Mouse (Mus musculus) MEL (cell line): ENCODE data around the gene Olfr1168. TPM values are rescaled to one million over a fixed set of nuclear protein-coding genes. Genes with fewer than 3 reads are reported as not detected.
"Not testable (repeated sequence)": the region's sequence is repeated elsewhere in the genome, so short reads cannot be mapped to it uniquely, and the experiment has no call there.

ENCODE experiments used
- DNase-seq: peaks from one replicate; pipeline ENCODE4 v3.0.0; 2011; ENCODE audit warnings: low read depth, low spot score
- H3K27ac ChIP-seq: 2 replicates; pipeline ENCODE4 v1.5.1; 2012; ENCODE audit warnings: low read depth, mild to moderate bottlenecking, control low read depth, low read length, moderate library complexity; ENCODE audit not compliant: control insufficient read depth
- H3K27me3 ChIP-seq, 2 experiments: fragments of 150-350 bp in 1 of 2; sonication (generic) in 1 of 2; 2 replicates each; pipeline ENCODE4 v1.6.1; 2012; ENCODE audit warnings: low read length in 2 of 2, mild to moderate bottlenecking in 2 of 2, improper control_type of control experiment in 1 of 2, moderate library complexity in 1 of 2; ENCODE audit not compliant: insufficient read depth in 2 of 2, control insufficient read depth in 1 of 2
- H3K36me3 ChIP-seq, 2 experiments: 2 replicates each; pipeline ENCODE4 v1.6.1; 2012 to 2014; ENCODE audit warnings: low read length in 2 of 2, improper control_type of control experiment in 1 of 2, inconsistent platforms in 1 of 2, mild to moderate bottlenecking in 1 of 2; ENCODE audit not compliant: insufficient read depth in 2 of 2, control insufficient read depth in 1 of 2
- H3K4me1 ChIP-seq, 2 experiments: fragments of 150-350 bp in 1 of 2; sonication (generic) in 1 of 2; 2 replicates each; pipeline ENCODE4 v1.6.1; 2012; ENCODE audit warnings: low read length in 2 of 2, improper control_type of control experiment in 1 of 2, mild to moderate bottlenecking in 1 of 2; ENCODE audit not compliant: insufficient read depth in 2 of 2, control insufficient read depth in 1 of 2
- H3K4me3 ChIP-seq, 2 experiments: fragments of 150-350 bp in 1 of 2; sonication (generic) in 1 of 2; 2 replicates each; pipeline ENCODE4 v1.5.1; 2012; ENCODE audit warnings: low read depth in 2 of 2, low read length in 2 of 2, mild to moderate bottlenecking in 2 of 2, moderate library complexity in 2 of 2, control low read depth in 1 of 2, improper control_type of control experiment in 1 of 2; ENCODE audit not compliant: control insufficient read depth in 1 of 2, insufficient read depth in 1 of 2
- H3K79me2 ChIP-seq: 2 replicates; pipeline ENCODE4 v1.6.1; 2012; ENCODE audit warnings: mild to moderate bottlenecking, low read length, moderate library complexity; ENCODE audit not compliant: control insufficient read depth, poor library complexity, insufficient read depth
- H3K9ac ChIP-seq: 2 replicates; pipeline ENCODE4 v1.6.1; 2012; ENCODE audit warnings: low read depth, mild to moderate bottlenecking, control low read depth, low read length, moderate library complexity; ENCODE audit not compliant: control insufficient read depth, poor library complexity, severe bottlenecking
- H3K9me3 ChIP-seq: fragments of 150-350 bp; sonication (generic); replicated peaks from 2 replicates; pipeline ENCODE4 v1.6.1; 2012; ENCODE audit warnings: mild to moderate bottlenecking, low read length, improper control_type of control experiment, moderate library complexity; ENCODE audit not compliant: insufficient read depth
- CHD2 ChIP-seq: IDR thresholded peaks from 2 replicates; pipeline ENCODE4 v1.6.1; 2011; ENCODE audit warnings: low read length, improper control_type of control experiment
- ELF1 ChIP-seq: IDR thresholded peaks from 2 replicates; pipeline ENCODE4 v1.6.1; 2014; ENCODE audit warnings: low read depth, mild to moderate bottlenecking, inconsistent platforms, low read length, improper control_type of control experiment, moderate library complexity
- ETS1 ChIP-seq: IDR thresholded peaks from 2 replicates; pipeline ENCODE4 v1.6.1; 2012; ENCODE audit warnings: low read depth, mild to moderate bottlenecking, inconsistent platforms, low read length, improper control_type of control experiment, moderate library complexity
- GATA1 ChIP-seq: IDR thresholded peaks from 2 replicates; pipeline ENCODE4 v1.6.1; 2011; ENCODE audit warnings: low read depth, low read length, improper control_type of control experiment
- MAX ChIP-seq: IDR thresholded peaks from 2 replicates; pipeline ENCODE4 v1.6.1; 2011; ENCODE audit warnings: low read length, improper control_type of control experiment
- MEF2A ChIP-seq: IDR thresholded peaks from 2 replicates; pipeline ENCODE4 v1.6.1; 2014; ENCODE audit warnings: low read depth, mild to moderate bottlenecking, inconsistent platforms, low read length, improper control_type of control experiment; ENCODE audit not compliant: poor library complexity, insufficient replicate concordance, severe bottlenecking; ENCODE audit errors: extremely low read depth
- MXI1 ChIP-seq: IDR thresholded peaks from 2 replicates; pipeline ENCODE4 v1.6.1; 2011; ENCODE audit warnings: mild to moderate bottlenecking, low read depth, low read length, improper control_type of control experiment
- MYB ChIP-seq: IDR thresholded peaks from 2 replicates; pipeline ENCODE4 v1.6.1; 2011; ENCODE audit warnings: mild to moderate bottlenecking, low read depth, low read length, improper control_type of control experiment
- NELFE ChIP-seq: IDR thresholded peaks from 2 replicates; pipeline ENCODE4 v1.6.1; 2011; ENCODE audit warnings: low read depth, low read length, improper control_type of control experiment
- RAD21 ChIP-seq: IDR thresholded peaks from 2 replicates; pipeline ENCODE4 v1.6.1; 2011; ENCODE audit warnings: mild to moderate bottlenecking, low read depth, low read length, improper control_type of control experiment
- RCOR1 ChIP-seq: IDR thresholded peaks from 2 replicates; pipeline ENCODE4 v1.6.1; 2012; ENCODE audit warnings: low read depth, mild to moderate bottlenecking, inconsistent platforms, low read length, improper control_type of control experiment
- SIN3A ChIP-seq: IDR thresholded peaks from 2 replicates; pipeline ENCODE4 v1.6.1; 2012; ENCODE audit warnings: low read length, improper control_type of control experiment, inconsistent platforms
- SMC3 ChIP-seq: IDR thresholded peaks from 2 replicates; pipeline ENCODE4 v1.6.1; 2011; ENCODE audit warnings: low read depth, low read length, improper control_type of control experiment
- TAL1 ChIP-seq: IDR thresholded peaks from 2 replicates; pipeline ENCODE4 v1.6.1; 2012; ENCODE audit warnings: mild to moderate bottlenecking, inconsistent platforms, low read length, moderate library complexity, mixed read lengths
- TCF12 ChIP-seq: IDR thresholded peaks from 2 replicates; pipeline ENCODE4 v1.6.1; 2014; ENCODE audit warnings: low read depth, mild to moderate bottlenecking, inconsistent platforms, low read length, improper control_type of control experiment, moderate library complexity
- UBTF ChIP-seq: IDR thresholded peaks from 2 replicates; pipeline ENCODE4 v1.6.1; 2012; ENCODE audit warnings: low read depth, mild to moderate bottlenecking, inconsistent platforms, low read length, improper control_type of control experiment, moderate library complexity, borderline replicate concordance; ENCODE audit not compliant: insufficient read depth
- USF1 ChIP-seq: IDR thresholded peaks from 2 replicates; pipeline ENCODE4 v1.6.1; 2014; ENCODE audit warnings: low read depth, mild to moderate bottlenecking, inconsistent platforms, low read length, improper control_type of control experiment, moderate library complexity
- USF2 ChIP-seq, 2 experiments: IDR thresholded peaks; 2 replicates each; pipeline ENCODE4 v1.6.1; 2011 to 2012; ENCODE audit warnings: improper control_type of control experiment in 2 of 2, low read length in 2 of 2, borderline replicate concordance in 1 of 2, inconsistent platforms in 1 of 2, low read depth in 1 of 2, mild to moderate bottlenecking in 1 of 2; ENCODE audit not compliant: insufficient read depth in 1 of 2
- ZKSCAN1 ChIP-seq: IDR thresholded peaks from 2 replicates; pipeline ENCODE4 v1.6.1; 2012; ENCODE audit warnings: low read depth, mild to moderate bottlenecking, inconsistent platforms, low read length, improper control_type of control experiment, moderate library complexity
- ZNF384 ChIP-seq: IDR thresholded peaks from 2 replicates; pipeline ENCODE4 v1.6.1; 2012; ENCODE audit warnings: low read depth, mild to moderate bottlenecking, inconsistent platforms, low read length, improper control_type of control experiment
- polyA plus RNA-seq, 2 experiments: library from polyadenylated mRNA; stranded (reverse) in 1 of 2; unstranded in 1 of 2; fragments of >175 nt in 1 of 2; fragments of >200 nt in 1 of 2; gene quantifications; 2 replicates each; pipeline versions ENCODE4 v1.2.1 to v1.2.4; 2012; ENCODE audit warnings: low replicate concordance in 2 of 2, low read depth in 1 of 2; ENCODE audit not compliant: insufficient read length in 2 of 2, insufficient read depth in 1 of 2, missing spikeins in 1 of 2
- total RNA-seq: library from RNA; depleted of rRNA; stranded (reverse); fragments of 300-350 nt; gene quantifications from 2 replicates; pipeline ENCODE4 v1.2.3, GENCODE M21; 2012; rRNA removed

Gene Olfr1168
- not detected in 2 replicates for total RNA-seq
- not detected for polyA plus RNA-seq

DNA sequence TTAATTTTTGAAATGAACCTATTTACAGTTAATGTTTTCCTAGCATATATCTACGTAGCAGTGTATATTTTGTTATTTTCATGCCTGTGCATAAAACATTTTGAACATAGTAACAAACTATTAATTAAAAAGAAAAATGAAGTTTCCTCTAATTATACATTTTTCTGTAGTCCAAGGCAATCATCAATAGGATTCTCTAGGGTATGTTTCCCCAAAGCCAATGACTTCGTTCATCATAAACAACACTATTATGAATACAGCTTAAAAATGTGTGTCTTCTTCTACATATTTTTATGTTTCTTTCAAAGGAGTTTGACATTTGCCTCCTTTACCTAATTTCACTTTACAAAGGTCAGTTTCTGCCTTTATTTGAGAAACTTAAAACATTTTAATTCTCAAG lies at the start of gene Olfr1168:
TSS of gene Olfr1168 (plus strand) at position 301 of the 400 bp plus-strand sequence.
- Histone ChIP-seq H3K27me3 (no peaks in the 10 kb centered on the region), H3K9ac (no peak within 1 kb of the TSS), H3K4me1 (no peaks in the 10 kb centered on the region), H3K36me3 (no peaks in the 10 kb centered on the region), H3K9me3 (no peaks in the 10 kb centered on the region), H3K79me2 (no peaks in the 10 kb centered on the region), H3K27ac (no peak within 1 kb of the TSS), H3K4me3 (no peak within 1 kb of the TSS)
- TF ChIP-seq UBTF (no peak), MAX (no peak), MYB (no peak), MXI1 (no peak), ZNF384 (no peak), SMC3 (no peak), CHD2 (no peak), TAL1 (no peak), NELFE (no peak), GATA1 (no peak), USF2 (IDR thresholded peaks at IDR 0.05; ENCODE audit: borderline replicate concordance in 1 of 2, insufficient read depth in 1 of 2, low read depth in 1 of 2, low read length in 2 of 2) (no peak), RCOR1 (no peak), USF1 (no peak), SIN3A (no peak), ZKSCAN1 (no peak), MEF2A (no peak), ELF1 (no peak), RAD21 (no peak), ETS1 (no peak), TCF12 (no peak)
- DNase-seq, result no peak

DNA sequence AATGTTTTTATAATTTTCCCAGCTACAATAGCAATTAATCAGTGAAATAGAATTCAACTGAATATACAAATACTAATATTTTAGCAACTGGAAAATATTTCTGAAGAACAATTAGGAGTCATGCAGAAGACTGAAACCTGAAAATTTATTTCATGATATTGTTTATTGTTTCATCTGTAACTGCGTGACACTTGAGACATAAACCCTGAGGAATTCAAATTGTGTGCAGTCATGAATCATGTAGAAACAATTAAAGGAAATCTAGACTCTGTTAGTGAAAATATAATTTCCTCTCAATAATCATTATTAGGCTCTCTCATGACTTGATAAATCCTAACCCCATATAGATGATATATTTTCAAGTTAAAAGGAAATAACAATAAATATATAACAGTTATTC lies 26.6 kb upstream of the Olfr1168 start, which contains the start of gene Olfr1167:
TSS of gene Olfr1167 (minus strand) at position 101 of the 400 bp plus-strand sequence.
- not testable (repeated sequence) for H3K9me3 ChIP-seq, H3K27me3 ChIP-seq, H3K36me3 ChIP-seq, H3K4me1 ChIP-seq, H3K9ac ChIP-seq, H3K4me3 ChIP-seq, H3K27ac ChIP-seq, DNase-seq, H3K79me2 ChIP-seq
